Mouse (Mus musculus) activated CD4-positive, CD25-positive, alpha-beta regulatory T cell, adult 4 months (primary cell): Measurements from ENCODE around the gene Mrrf. TPM values are rescaled to one million over a fixed set of nuclear protein-coding genes. Genes with fewer than 3 reads are reported as not detected.

Source experiments
- ATAC-seq: one replicate; pipeline ENCODE4 v1.8.0; 2017
- polyA plus RNA-seq, 2 experiments: library from polyadenylated mRNA; unstranded; fragments of 100-300 nt; shearing (Covaris generic); gene quantifications; one replicate each; pipeline ENCODE4 v1.2.1; 2017

The Mrrf gene
- polyA plus RNA-seq, 2 experiments from 2014 or later = 9.4 to 16.3 TPM

- no peak for ATAC-seq
These were observed 65.8 kb downstream of the Mrrf start for GRCm38 (mm10) chr2:36201756-36202610.

GRCm38 (mm10) chr2:36202611-36202880, 66.4 kb downstream of the Mrrf start:
- no peak for ATAC-seq

GRCm38 (mm10) chr2:36203011-36203825, 67.0 kb downstream of the Mrrf start:
- peak; percentile 36 for ATAC-seq

- no peak for ATAC-seq
These were observed 68.4 kb downstream of the Mrrf start for GRCm38 (mm10) chr2:36204595-36204994.

DNA sequence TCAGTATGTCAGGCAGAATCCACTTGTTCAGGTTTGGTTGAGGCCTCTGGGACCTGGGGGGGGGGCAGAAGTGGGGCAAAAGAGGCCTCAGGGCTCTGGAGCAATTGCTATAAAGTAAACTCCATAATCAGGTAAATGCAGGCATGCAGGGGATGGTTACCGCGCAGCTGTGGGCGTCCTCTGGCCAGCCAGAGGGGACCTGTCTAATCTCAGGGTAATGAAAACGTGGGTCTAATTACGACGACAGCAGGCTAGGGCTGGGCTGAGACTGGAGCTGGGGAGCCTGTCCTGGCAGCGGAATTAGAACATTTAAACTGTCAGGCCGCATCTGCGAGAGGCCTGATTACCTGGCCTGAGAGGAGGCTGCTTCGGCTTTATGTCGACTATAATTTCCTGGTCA, 70.9 kb downstream of the Mrrf start:
- ATAC-seq = no peak

DNA sequence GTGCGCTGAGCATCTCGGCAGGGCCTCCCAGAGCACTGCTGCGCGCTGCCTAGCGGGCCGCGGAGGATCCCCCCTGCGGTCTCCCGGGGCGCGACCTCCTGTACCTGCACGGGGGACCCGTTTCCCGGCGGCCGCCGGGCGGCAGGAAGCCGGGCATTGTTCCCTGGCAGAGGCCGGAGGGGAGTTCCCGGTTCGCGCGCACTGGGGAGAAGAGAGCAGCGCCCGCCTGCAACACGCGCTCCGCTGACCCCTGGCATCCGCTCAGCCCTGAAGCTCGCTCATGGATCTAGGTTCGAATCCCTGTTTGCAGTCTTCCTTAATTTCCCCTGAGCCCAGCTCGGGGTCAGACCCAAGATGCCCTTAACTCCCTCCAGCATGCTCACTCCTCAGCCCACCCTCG, 74.6 kb downstream of the Mrrf start:
- no peak for ATAC-seq

GRCm38 (mm10) chr2:36211785-36212184, 75.6 kb downstream of the Mrrf start:
- no peak for ATAC-seq

DNA sequence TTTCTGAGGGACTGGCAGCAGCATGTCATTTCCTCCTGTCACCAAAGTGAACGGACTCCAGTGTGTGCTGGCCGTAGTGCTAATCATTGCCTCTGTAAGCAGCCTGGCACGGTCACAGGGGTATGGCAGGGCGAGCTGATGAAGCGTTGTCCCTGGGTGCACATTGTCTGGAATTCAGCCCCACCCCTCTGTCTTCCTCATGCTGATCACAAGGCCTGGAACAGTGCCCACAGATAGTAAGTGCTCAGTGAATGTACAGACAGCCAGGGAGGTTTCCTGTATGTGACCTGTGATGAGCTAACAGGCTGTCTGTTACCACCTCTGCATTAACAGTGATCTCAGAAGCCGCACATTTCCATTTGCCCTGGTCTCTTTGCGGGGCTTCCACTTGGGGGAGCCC, 76.9 kb downstream of the Mrrf start:
- no peak for ATAC-seq

DNA sequence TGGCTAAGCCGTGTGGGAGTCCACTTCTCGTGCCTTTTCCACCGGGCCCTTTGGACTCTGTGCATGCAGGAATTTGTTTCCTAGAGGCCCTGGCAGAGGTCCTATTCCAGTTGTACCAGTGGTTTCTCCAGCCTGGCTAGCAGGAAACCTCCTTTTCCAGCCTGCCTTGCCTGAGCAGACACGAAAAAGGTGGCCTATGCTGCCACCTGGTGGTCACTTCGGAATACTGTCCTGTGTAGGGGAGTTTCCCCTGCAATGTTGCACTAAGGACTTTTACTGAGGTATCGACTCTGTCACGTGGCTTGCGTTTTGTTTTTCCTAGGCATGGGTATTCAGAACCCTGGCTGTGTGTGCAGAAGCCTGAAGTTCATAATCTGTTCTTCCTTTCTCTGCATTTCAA, 77.8 kb downstream of the Mrrf start:
- peak; percentile 96 for ATAC-seq

- ATAC-seq = no peak
These were observed 78.2 kb downstream of the Mrrf start for GRCm38 (mm10) chr2:36214425-36214824.

DNA sequence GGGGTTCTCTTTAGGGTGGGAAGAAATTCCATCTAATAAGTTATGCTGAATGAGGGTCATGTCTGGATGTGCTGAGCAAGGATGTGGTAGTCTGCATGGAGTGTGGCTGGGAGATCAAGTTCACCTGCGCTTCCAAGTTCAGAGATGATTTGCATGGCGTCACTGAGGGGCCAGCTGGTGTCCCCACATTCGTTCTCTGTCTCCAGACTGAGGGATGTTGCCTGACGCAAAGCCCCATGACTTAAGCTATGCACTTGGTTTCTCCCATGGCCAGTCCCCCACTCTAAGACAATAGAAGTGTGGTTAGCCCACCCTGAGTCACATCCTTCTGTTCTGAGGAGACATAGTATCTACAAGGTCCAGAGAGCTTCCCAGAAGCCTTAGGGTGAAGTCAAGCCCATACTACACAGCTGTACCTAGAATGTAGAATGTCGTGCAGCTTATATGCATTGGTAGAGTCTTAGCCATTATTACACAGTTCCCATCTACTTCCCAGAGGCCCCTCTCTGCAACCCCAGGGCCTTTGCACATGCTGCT, 79.1 kb downstream of the Mrrf start:
- no peak for ATAC-seq

GRCm38 (mm10) chr2:36216546-36216945, 80.4 kb downstream of the Mrrf start:
- no peak for ATAC-seq

GRCm38 (mm10) chr2:36216953-36217573, 80.9 kb downstream of the Mrrf start:
- no peak for ATAC-seq

- ATAC-seq = no peak
These were observed 81.6 kb downstream of the Mrrf start for GRCm38 (mm10) chr2:36217692-36218233.

DNA sequence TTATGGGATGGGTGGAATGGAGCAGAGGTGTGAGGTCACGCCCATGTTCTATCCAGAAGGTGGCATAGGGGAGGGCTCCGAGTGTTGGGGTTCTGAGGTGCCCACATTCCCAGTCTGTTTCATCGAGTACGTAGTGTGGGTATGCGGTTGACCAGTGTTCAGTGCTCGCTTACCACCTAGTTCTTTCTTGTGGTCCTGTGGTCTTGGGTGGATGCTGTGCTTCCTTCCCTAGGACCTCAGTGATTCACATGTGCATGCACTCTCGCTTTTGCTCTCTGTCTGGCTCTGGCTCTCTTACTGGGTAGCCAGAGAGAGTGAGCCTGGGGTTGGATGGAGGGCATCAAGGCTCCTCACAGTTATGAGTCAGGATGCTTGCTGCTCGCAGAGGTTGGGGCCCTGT, 83.9 kb downstream of the Mrrf start:
- no peak for ATAC-seq

- ATAC-seq = no peak
These were observed 84.7 kb downstream of the Mrrf start for GRCm38 (mm10) chr2:36220891-36221290.

DNA sequence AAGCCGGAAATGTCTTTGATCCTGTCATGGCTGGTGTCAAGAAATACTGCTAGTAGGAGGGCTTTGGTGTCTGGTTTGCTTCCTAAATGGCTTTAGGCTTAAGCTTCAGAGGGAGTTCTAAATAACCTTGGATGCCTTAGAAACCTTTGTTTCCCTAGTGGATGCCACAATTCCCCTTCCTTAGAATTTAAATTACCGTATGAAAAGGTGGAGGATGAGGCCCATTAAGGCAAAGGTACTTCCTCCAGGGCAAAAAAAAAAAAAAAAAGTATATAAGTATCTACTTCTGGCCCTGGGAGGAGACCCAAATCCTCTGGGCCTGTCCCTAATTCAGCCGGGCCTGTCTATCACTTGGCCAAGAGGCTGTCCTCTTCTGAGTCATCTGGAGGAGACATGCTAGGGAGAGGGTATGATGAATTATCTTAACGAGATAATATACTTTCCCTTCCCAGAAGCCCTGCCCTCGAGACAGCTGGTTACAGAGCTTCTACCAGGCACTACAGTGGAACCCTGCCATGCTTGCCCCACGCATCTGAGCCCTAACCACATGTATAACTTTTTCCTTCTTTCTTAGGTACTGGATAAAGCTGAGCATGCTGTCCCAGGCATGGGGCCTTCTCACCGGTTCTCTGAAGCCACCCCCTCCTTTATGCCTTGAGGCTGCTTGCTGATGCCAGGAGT, 86.1 kb downstream of the Mrrf start:
- no peak for ATAC-seq

GRCm38 (mm10) chr2:36223436-36223835, 87.2 kb downstream of the Mrrf start:
- no peak for ATAC-seq

- no peak for ATAC-seq
These were observed 88.0 kb downstream of the Mrrf start for GRCm38 (mm10) chr2:36224153-36224552.

DNA sequence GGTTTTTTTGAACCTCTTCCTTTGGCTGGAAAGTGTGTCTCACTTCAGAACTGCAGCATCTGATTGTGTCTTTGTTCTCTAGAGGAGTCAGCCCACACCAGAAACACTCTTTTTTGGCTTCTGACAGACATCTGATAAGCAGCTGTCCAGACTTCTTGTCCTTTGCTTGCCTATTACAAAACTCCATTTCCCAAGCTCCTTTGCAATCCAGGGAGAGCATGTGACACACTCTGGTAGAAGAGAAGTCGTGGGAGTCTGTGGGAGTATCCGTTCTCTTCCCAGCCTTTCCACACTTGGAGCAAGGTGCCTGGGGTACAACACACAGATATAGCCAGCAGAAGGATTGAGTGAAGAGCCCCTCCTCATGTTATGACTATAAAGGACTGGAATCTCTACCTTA, 88.4 kb downstream of the Mrrf start:
- no peak for ATAC-seq

GRCm38 (mm10) chr2:36230366-36230765, 94.2 kb downstream of the Mrrf start, which contains the start of gene Ptgs1:
TSS of gene Ptgs1 (plus strand) at chr2:36230426.
- ATAC-seq = no peak

DNA sequence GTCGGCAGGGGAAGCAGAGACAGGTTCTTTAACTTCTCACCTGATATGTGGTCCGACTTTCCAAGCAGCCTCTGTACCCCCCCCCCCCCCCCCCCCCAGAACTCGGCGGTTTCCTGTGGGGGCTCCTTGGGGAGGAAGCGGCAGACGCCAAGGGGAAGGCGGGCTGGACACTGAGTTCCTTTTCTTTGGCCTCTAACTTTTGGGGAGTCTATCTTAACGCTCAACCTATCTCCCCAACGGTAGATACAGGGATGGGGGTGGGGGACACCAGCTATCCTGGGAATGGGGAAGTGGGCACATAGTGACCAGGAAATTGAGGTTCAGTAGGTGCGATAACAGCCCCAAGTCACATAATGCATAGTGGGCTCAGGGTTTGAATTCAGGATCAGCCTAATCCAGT, 94.8 kb downstream of the Mrrf start:
- no peak for ATAC-seq
